Mouse (Mus musculus) right cerebral cortex, postnatal 4 days (tissue): Measurements from ENCODE around the gene Tek.

Source experiments
- DNase-seq: peaks from one replicate; pipeline ENCODE4 v3.0.0-alpha.2; 2022

Tek gene

GRCm38 (mm10) chr4:94826891-94827290, 87.8 kb downstream of the Tek start:
- no peak for DNase-seq

DNA sequence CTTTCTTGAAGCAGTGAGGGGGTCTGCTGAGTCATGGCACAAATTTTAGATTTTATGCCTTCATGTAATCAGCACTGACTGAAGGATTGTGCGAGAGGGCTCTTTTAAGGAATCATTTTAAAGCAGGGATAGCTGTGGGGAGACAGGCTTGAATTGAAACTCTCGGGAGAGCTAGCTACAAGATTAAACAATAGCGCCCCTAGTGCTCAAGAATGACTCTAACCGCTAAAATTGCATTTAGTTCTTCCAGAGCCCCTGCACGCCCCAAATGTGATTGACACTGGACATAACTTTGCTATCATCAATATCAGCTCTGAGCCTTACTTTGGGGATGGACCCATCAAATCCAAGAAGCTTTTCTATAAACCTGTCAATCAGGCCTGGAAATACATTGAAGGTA, 88.3 kb downstream of the Tek start:
- DNase-seq, result no peak

DNA sequence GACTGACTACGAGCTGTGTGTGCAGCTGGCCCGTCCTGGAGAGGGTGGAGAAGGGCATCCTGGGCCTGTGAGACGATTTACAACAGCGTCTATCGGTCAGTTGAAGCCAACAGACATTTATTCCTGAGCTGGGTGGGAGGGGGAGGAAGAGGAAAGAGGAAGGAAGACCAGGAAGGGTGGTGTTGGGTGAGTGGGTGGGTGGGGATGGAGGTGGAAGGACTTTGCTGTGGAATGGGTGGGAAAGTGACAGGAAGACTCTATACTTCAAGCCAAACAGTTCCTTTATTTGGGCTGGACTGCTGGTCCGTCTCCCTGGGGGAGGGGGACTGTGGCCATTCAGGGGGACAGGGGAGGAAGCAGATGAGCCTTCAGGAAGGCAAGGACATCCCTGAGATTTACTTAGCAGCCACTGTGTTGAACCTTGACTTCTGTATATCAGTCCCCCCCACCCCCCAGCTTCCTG, 90.9 kb downstream of the Tek start:
- no peak for DNase-seq

- DNase-seq, result no peak
Observed at GRCm38 (mm10) chr4:94837061-94837460, 98.0 kb downstream of the Tek start.

- DNase-seq, result no peak
Observed at GRCm38 (mm10) chr4:94853301-94853700, 114.2 kb downstream of the Tek start.

GRCm38 (mm10) chr4:94854270-94854669, 115.2 kb downstream of the Tek start:
- DNase-seq, result no peak

DNA sequence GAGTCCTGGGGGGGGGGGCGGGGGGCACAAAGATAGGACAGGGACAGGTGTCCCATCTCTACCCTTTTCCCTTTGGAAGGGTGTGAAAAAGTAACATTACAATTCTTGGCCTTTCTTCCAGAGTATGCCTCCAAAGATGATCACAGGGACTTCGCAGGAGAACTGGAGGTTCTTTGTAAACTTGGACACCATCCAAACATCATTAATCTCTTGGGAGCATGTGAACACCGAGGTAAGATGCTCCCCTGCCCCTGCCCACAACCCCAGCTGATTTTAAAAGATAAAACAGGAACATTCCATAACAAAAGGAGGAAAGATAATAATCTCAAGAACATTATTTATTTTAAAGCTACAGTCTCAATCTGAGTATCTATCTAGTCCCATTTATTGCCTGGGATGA, 116.1 kb downstream of the Tek start:
- DNase-seq, result no peak

- no peak for DNase-seq
Observed at GRCm38 (mm10) chr4:94900744-94901143, 161.7 kb downstream of the Tek start.

GRCm38 (mm10) chr4:94901780-94902179, 162.7 kb downstream of the Tek start:
- no peak for DNase-seq
